Mouse (Mus musculus) retina, postnatal 1 day (tissue): ENCODE results near the gene Srp72.
"Not testable (repeated sequence)": the region's sequence is repeated elsewhere in the genome, so short reads cannot be mapped to it uniquely, and the experiment has no call there.

ENCODE experiments used
- DNase-seq: peaks from one replicate; pipeline ENCODE4 v3.0.0-alpha.2; 2012

Gene Srp72

DNA sequence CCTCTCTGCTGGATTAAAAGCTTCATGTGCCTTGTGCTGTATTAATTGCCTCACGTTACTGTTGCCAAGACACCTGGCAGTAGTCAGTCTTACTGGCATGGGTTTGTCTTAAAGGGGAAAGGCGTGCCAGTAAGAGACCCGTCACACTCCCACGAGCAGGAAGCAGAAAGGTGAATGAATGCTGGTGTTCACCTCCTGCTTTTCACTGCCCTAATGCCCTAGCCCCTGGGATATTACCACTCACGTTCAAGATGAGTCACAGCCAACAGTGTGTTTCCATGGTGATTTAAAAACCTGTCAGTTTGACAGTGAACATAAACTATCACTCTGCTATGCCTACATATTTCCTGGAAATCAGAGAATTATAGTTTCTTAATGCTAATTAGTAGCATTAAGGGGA is 5.2 kb upstream of the Srp72 start:
- no peak for DNase-seq

DNA sequence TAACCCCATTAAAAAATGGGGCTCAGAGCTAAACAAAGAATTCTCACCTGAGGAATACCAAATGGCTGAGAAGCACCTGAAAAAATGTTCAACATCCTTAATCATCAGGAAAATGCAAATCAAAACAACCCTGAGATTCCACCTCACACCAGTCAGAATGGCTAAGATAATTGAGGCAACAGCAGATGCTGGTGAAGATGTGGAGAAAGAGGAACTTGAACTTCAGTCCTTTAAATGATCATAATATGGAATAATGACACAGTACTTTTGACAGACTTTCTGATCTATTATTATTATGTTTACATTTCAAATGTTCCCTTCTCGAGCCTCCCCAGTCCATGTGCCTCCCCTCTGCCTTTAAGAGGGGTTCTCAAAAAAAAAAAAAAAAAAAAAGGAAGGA is 3.4 kb upstream of the Srp72 start:
- DNase-seq = not testable (repeated sequence)

DNA sequence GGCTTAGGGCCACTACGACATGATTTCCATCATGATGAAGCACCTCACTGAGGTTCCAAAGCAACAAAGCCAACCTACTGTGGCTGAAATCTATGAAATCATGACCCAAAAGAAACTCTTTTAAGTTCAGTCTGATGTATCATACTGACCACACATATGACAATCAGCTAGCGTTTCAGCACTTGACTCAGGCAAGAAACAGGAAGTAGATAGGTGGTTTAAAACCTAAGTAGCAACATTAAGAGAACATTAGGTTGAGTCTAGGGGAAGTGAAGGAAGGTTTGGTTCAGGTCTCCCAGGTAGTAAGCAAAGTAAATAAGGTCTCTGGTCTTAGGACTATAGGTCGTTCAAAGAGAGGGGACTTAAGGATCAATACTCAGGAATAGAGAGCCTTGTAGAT is 995 bp upstream of the Srp72 start:
- no peak for DNase-seq

DNA sequence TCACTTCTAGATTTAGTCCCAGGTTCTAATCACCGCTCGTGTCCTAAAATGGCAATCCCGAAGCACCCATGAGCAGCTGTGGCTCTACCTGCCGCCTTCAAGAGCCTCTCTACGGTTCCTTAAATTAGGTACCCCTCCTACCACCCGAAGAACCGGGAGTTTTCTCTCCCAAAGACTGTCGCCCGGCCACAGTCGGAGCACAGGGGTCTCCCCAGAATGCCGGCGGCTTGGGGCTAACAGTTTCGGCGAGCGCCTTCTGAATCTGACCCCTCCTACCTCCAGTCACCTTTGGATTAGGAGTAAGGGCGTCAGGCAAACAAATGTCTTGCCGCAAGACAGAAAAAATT is 303 bp upstream of the Srp72 start:
- DNase-seq = no peak

DNA sequence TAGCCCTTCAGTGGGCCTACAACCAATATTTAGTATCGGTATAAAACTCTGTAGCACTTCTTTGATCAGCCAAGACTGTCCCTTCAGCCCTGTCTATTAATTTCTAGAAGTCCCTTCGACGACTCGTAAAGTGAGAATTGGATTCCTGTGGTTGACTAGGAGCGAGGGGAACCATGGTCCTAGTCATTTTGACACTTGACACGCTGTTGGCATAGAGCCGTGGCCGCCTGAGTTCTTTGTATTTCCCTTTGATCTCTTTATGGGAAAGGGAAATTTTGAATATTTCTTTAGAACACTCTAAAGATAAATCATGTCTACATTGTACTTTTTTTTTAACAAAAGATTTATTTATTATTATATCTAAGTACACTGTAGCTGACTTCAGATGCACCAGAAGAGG is 1.3 kb downstream of the Srp72 start:
- no peak for DNase-seq

DNA sequence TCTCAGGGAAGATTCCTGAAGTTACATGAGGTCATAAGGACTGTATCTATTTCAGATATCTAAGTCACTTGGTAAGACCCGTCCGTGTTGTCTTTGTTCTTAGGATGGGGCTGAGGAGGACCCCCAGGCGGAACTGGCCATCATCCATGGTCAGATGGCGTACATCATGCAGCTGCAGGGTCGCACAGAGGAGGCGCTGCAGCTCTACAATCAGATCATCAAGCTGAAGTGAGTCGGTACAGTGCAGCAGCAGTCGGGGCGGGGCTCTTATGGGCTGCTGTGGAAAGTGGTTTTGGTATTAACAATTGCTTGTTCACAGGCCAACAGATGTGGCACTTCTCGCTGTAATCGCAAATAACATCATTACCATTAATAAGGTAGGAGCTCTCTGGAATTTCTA is 9.5 kb downstream of the Srp72 start:
- DNase-seq = no peak

DNA sequence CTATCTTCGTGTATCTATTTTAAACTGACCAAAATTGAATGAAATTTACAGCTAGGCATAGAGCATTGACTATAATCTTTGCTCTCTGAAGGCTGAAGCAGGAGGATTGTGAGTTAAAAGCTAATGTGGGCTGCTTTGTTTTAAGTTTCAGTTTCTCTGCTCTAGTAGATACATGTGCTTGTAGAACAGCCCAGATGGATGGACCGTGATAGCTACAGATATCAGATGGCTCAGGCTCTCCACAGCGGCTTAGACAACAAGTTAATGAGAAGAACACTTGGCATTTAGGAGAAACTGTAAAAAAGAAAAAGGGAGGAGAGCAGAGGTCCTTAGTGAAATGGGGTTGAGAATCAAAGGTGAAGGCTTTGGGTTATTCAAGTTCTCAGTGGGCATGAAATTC is 16.3 kb downstream of the Srp72 start:
- no peak for DNase-seq

DNA sequence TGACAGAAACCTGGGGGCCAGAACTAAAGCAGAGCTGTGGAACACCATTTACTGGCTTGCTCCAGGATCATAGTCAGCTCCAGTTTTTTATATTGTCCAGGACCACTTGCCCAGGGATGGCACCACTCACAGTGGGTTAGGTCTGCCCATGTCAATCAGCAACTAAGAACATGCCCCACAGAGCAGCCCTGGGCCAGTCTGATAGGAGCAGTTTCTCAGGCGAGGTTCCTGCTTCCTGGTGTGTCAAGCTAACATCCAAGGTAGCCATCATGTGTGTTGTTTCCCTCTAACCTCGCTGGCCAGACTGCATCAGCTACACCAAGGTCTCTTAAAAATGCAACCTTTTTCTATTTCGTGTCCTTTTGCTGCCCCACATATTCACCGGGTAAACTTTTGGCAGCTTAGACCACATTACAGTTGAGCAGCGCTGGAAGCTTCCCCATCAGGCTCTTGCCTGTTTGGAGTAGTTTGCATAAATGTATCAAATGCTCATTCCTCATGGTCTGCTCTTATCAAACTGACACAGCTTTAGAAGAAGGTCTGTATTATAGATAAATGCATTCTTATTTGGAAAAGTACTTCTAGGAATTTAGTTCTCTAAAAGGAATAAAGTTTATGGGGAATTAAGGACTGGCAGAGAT is 18.8 kb downstream of the Srp72 start:
- DNase-seq = no peak

DNA sequence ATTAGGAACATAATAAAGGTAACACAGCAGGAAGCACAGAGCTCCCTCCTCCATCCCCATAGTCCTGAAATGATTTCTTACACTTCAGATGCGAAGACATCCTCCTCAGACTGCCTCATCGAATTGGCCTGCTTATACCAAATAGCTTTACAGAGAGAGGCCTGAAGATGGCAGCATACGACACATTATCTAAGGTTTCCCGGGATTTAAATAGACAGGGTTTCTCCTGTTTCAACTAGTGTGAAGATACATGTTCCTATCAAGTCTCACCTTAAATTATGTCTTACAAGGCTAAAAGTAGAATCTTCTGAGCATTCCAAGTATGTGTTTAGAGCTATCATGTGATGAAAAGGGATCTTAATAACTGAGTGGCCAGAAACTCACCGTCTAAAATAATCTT is 23.9 kb downstream of the Srp72 start:
- DNase-seq = peak; percentile 72

DNA sequence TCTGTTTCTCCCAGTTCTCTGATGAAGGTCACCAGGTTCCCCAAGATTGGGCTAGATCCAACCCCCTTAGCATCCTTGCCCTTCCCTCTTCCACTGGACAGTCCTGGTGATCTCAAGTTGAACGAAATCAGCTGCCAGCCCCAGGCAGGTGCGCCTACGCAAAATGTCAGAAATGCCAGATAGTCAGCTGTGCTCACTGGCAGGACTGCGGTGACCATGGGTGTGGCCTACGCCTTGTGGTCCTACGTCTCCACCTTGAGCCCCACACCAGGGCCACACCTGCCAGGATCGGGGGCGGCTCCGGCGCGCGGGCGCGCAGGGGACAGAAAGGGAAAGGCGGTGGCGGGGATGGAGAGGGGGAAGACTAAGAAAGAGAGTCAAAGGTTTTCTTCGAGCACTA is 26.7 kb downstream of the Srp72 start:
- DNase-seq = no peak

DNA sequence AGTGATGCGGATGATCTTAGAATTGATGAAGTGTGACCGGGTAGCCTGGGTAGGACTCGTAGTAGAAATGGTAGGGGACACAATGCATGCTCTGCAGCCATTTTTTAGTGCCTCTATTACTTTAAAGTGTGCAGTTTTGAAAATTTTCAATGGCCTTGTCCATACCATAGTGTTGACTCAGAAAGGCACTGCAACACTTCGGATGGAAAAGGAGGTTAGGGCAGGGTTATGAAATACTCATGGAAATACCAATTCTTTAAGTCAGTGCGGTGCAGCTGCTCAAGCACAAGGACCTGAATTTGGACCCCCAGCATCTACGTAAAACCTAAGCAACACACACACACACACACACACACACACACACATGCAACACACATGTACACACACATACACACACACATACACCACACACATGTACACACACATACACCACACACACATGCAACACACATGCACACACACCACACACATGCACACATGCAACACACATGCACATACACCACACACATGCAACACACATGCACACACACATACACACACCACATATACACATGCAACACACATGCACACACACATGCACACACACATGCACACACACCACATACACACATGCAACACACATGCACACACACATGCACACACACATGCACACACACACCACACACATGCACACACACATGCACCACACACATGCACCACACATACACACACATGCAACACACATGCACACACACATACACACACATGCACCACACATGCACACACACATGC is 29.8 kb downstream of the Srp72 start, which contains the start of gene Arl9:
Gene Arl9, plus strand, starts transcription at position 5 of the 771 bp plus-strand sequence.
- no peak for DNase-seq

DNA sequence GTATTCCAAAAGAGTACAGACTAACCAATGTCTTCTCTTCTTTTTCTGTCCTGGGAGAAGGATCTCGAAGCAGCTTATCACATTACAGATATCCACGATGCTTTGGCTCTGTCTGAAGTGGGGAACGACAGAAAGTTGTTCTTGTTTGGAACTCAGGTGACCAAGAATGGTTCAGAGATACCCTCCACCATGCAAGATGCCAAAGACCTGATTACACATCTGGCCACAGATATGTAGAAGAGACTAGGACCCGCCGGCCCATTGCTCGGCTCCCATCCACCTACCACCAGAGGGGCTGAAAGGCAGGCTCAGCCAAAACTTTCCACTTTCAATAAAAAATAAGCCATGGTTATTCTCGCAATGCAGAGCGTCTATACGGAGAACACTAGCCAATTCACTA is 35.9 kb downstream of the Srp72 start:
- DNase-seq = no peak

DNA sequence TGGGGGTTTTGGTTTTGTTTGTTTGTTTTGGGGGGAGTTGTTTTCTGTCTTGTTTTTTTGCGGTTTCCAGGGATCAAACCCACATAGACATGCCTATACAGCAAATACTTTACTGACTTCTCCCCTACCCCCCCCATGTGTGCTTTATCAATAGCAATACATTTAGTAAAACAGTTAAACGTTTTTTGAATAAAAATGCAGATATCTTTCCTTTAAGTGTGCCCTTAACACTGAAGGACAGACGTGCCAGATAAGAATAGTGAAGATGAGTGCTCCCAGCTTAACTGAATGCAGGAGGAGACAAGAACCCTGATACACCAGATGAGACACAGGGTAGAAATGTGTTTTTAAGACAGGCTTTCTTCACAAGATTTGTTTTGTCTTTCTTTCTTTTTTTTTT is 36.6 kb downstream of the Srp72 start:
- DNase-seq = no peak

DNA sequence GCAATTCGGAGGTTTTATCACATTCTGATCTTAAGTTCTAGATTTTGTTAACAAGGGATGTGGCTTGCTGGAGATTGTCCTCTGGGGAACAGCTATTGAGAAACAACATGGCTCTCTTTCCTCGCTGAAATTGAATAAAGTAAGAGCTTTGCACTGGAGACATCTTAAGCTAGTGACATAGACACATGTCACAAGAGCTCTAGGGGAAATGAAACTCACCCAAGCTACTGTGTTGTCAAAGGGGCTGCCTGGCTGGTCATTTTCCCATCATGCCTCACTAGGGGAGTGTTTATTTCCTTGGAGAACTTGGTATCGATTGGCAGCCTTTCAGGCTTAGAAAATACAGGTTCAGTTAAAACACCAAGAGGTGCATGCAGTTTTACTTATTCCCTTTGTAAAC is 38.7 kb downstream of the Srp72 start:
- DNase-seq = no peak

DNA sequence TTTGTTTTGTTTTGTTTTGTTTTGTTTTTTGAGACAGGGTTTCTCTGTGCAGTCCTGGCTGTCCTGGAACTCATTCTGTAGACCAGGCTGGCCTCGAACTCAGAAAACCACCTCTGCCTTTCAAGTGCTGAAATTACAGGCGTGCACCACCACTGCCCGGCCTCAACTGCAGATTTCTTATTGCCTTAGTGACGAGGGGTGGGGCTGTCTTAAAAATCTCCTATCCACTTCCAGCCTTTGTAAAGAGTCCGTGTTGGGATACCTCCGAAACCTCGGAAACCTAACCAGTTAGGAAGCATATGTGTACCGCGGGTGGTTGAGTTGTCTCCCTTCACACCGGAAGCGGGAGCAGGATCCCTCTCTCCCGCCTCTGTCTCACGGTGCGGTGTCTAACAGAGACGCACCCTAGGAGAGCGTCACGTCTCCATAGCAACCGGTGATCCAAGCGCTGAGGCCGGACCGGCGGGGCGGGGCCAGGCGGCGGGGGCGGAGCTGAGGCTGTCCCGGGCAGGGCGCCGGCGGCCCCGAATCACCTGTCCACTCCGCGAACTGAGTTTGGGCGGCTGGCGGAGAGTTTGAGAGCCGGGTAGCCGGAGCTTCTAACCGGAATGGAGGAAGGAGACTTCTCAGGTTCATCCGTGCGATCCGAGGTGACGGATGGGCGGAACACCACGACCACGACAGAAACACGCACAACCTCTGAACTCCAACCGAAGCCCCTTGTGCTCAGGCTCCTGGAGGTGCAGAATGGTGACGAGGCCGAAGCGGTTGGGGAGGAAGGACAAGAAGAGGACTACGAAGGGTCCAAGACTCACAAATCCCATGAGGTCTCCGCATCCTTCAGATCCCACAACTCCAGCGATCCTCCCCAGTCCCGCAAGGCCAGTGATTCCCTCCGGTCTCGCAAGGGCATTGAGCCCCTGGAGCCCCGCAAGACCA is 41.3 kb downstream of the Srp72 start, which contains the start of gene Thegl:
Gene Thegl, plus strand, starts transcription at position 480 of the 939 bp plus-strand sequence.
- DNase-seq = peak; percentile 92

DNA sequence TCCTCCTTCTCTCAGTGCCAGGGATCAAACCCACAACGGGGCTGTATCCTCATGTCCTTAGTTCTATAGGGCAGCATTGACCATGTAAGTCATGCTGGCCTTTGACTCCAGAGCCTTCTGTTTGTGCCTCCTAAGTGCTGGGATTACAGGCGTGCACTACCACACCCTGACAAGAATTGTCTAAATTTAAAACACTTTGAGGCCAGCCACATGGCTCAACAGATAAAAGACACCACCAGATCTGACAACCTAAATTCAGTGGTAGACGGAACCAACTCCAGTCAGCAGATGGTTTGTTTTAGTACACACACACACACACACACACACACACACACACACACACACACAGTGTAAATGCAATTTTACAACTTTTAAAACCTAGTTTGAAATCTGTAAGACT is 53.6 kb downstream of the Srp72 start:
- no peak for DNase-seq

DNA sequence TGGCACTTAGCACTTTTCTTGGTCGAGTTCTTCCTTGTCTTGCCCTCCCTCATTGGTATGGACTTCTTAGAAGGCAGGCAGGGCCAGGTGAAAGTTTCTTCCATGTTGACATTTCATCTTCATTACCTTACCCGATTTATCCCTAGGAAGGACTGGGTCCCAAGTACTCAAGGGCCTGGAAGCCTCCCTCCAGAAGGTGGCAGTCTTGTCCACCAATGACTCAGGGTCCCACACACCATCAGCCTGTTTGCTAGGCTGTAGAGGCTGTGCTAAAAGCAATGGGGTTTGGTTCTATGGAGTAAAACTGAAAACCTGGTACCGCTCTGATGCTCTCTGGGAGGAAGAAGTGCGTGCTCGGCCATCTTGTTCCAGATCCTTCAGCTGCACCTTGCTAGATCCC is 55.3 kb downstream of the Srp72 start:
- peak; percentile 65 for DNase-seq

DNA sequence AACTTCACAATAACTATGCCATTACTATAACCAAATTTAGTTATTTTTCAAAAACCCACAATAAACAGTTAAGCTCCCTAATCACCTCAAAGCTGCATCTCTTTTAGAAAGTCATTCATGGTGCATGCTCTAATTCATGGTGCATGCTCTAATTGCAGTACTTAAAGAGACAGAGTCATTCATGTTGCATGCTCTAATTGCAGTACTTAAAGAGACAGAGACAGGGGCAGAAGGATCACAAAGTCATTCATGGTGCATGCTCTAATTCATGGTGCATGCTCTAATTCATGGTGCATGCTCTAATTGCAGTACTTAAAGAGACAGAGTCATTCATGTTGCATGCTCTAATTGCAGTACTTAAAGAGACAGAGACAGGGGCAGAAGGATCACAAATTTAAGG is 60.6 kb downstream of the Srp72 start:
- DNase-seq = peak; percentile 23

DNA sequence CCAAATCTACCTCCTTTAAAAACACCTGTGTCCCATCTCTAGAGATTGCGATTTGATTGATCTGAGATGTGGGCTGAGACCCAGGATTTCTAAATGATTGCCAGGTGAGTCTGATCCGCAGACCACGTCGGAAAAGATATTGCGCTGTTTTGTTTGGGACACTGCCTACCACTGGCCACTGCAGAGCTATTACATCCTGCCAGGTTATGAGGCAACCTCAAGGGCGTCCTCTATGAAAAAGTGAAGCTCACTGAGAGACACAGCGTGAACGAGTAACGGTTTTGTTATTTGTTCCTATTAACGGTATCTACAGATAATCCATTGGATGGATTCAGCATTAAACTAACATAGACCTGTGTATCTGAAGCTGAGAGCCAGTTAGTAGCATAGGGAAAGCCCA is 64.0 kb downstream of the Srp72 start:
- DNase-seq = no peak

DNA sequence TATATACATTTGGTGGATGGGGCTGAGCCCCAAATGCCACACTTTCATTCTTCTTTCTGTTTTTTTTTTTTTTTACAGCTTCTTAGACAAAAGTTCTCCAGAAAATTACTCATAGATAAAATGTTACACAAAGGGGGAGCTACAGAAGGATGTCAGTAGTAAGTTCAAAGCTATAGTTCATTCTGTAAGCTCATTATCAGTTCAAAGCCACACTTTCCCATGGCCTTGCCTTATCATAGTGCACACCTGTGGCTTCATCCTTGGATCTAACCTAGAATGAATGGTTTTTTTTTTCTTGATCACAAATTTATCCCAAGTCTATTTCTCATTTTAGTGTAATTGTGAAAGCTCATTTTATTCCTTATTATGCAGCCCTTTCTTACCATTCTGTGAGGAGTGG is 64.9 kb downstream of the Srp72 start:
- no peak for DNase-seq

DNA sequence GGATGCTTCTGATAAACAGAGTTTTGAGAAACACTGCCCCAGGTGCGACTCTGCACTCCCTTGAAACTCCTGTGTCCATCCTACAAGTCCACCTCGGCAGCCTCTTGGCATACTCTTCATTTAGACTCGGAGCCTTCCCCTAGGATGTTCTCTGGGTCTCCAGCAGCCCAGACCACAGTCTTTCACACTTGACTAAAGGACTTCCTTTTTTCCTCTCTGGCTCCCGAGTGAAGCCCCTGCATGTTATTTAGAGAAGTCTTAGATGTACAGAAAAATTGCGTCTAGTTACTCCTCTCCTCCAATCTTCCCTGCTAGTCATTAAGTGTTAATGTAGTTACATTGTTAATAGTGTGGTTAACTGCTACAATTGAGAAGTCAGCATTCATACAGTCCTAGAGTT is 69.9 kb downstream of the Srp72 start:
- no peak for DNase-seq
